Mouse (Mus musculus) spleen, adult 2 months (tissue): ENCODE data around the gene Ppp1r12a.

Experiments used
- CTCF ChIP-seq: fragments of 200-500 bp; IDR thresholded peaks from 2 replicates; pipeline ENCODE4 v1.5.1; 2011; ENCODE audit warnings: mild to moderate bottlenecking, inconsistent platforms; ENCODE audit not compliant: insufficient read depth, insufficient read length, insufficient replicate concordance; ENCODE audit errors: extremely low read depth
- POLR2A ChIP-seq: fragments of 200-500 bp; IDR thresholded peaks from 2 replicates; pipeline ENCODE4 v1.6.1; 2011; ENCODE audit warnings: low read depth, low read length, inconsistent platforms

DNA sequence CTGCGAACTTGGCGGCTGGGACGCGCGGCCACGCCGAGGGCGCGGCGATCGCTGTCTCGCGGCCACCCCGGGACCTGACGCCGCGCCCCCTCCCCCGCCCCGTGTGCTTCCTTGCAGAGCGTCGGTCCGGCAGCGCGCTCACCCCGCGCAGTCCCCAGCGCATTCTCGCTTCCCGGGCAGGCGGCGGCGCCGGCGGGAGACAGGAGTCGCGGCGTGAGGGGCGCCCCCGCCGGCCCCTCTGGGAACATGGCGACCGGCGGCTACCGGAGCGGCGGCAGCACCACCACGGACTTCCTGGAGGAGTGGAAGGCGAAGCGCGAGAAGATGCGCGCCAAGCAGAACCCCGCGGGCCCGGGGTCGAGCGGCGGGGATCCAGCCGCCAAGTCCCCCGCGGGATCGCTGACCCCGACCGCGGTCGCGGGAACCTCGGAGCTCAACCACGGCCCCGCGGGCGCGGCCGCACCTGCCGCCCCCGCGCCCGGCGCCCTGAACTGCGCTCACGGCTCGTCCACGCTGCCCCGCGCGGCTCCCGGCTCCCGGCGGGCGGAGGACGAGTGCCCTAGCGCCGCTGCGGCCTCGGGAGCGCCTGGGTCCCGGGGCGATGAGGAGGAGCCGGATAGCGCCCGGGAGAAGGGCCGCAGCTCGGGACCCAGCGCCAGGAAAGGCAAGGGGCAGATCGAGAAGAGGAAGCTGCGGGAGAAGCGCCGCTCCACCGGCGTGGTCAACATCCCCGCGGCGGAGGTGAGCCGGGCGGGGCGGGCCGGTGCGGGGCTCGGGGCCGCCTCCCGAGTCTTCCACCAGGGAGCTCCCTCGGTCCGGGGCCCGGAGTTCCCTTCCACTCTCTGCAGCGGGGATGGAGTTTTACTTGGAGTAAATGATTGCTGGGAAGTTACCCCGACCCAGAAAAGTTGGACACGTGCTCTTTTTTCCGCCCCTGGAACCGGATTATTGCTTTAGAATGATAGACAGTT, 170.9 kb downstream of the Ppp1r12a start:
- TF ChIP-seq POLR2A: no peak
- TF ChIP-seq CTCF: no peak
